Mouse (Mus musculus) right cerebral cortex, postnatal 10 days (tissue): ENCODE measurements around the gene Atic.

Source experiments
- DNase-seq, 2 experiments: peaks; one replicate each; pipeline ENCODE4 v3.0.0; 2021; ENCODE audit warnings: low spot score in 2 of 2

Atic gene

DNA sequence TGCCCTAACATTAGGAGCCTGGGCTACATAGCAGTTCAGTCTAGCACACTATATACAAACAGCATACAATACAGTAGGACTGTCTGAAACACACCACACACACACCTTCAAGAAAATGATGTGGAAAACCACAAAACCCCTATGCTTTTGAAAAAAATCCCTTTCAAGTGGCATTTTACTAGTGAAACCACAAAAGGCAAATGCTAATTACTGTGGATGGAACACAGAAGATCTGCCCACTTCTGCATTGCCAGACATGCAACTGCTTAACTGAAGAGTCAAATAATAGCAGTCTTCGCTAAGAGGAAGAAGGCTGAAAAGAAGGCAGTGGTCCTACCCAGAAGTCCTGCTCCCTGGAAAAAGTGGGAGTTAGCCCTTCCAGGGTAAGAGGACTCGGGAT, 37.3 kb downstream of the Atic start:
- DNase-seq, result no peak

DNA sequence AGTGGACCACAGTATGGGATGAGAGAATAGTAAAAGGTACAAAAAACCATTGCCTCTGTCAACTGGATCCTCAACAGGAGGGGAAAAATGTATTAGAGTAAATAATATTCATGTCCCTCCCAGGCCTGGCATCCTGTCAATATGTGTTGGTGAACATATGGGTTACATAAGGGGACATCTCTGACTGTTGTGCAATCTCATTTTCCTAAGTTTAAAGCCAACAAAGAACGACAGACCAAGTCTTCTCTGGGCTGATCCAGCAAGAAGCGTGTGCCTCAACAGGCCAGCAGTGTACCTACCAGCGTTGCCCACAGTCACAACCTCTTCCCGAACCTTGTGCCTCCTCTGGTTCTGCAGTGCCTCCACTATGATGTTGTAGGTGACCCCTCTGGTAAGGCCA, 38.4 kb downstream of the Atic start:
- no peak for DNase-seq

DNA sequence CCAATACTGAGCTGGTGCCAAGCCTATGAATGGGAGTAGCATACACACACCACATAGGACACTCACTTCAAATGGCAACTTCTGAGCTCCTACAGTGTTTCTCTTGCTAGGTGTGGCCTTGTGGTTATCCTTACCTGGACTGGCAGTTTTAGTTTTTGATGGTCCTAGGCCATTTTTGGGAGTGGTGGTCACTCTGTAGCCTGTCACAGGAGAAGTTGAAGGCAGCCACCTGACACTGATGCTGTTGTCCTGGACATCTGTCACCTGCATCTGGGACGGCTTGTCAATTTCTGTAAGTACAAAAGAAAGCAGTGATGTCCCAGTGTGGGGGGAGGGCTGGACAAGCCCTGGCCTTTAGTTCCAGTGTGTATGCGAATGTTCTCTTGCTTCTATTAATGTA, 48.8 kb downstream of the Atic start:
- no peak for DNase-seq

DNA sequence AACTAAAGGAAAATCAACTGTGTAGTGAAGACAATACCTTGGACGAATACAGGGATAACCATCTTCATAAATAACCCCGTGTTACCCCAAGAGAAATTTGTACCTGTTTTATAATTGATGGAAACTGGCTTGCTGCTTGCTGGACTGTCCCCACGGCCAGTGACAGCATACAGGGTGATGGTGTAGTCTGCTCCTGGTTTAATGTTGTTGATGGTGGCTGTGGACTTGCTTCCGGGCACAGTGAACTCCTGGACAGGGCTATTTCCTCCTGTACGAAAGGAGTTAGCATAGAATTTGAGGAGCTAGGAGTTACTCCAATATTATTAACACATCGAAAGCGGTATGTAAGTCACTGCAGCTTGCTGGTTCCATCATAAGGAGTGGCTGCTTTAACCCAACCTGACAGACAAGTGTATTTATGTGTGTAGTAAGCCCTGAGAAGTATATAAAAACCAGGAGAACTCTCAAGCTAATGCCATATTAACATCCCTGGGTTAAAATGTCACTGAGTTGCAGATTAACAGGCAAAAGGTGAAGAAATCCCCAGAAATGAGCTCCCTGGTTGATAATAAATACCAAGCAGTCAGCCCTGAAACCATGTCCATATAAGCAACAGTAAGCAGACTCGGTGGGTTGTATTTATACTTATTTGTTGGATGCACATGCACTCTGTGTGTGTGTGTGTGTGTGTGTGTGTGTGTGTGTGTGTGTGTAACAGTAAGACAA, 49.8 kb downstream of the Atic start:
- no peak for DNase-seq

DNA sequence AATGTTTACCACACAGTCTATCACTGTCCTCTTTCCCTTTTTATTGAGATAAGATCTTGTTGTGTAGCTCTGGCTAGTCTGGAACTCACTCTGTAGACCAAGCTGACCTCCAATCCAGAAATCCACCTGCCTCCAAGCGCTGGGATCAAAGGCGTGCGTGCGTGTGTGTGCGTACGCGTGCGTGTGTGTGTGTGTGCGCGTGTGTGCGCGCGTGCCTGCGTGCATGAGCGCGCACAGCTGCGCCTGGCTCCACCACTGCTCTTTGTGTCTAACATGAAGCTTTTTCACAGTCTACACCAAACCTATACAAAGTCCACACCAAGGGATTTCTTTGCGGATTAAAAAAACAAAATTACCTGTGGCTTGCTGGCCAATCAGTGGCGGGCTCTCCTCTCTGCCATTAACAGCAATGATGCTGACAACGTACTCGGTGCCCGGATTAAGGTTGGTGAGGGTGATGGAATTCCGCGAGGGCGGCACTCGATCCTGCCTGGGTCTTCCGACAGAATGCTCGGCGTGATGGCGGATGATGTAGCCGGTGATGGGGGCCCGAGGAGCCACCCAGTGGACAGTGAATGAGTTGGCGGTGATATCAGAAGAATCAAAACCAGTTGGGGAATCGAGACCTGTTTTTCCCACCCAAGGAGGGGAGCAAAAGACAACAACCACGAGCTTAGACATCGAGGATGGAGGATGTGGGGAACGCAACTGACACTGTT, 52.3 kb downstream of the Atic start:
- no peak for DNase-seq

DNA sequence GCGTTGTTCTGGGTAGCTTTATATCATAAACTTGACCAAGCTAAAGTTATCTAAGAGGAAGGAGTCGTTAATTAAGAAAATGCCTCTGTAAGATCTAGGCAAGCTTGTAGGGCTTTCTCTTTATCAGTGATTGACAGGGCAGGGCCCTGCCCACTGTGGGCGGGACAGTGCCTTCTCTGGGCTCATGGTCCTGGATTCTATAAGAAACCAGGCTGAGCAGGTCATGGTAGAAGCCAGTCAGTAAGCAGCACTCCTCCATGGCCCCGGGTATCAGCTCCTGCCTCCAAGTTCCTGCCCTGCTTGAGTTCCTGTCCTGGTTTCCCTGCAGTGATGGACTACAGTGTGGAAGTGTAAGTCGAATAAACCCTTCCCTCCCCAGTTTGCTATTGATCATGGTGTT, 53.0 kb downstream of the Atic start:
- no peak for DNase-seq

DNA sequence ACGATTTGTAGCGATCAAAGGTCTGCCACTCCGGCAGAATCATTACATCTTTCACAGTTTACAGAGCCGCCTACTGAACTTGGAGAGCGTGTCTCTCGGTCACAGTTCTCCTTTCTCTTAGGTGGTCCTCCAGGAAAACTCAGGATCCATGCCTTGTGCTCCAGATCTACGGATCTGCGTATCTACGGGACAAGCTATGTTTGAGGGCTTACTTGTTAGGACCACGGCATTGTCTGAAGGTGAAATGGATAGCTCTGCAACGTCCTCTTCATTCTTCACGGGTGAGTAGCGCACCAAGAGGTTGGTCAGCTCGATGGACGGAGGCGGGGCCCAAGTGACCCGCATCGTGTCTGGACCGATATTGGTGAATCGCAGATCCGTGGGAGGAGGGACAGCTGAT, 55.3 kb downstream of the Atic start:
- DNase-seq, result no peak

DNA sequence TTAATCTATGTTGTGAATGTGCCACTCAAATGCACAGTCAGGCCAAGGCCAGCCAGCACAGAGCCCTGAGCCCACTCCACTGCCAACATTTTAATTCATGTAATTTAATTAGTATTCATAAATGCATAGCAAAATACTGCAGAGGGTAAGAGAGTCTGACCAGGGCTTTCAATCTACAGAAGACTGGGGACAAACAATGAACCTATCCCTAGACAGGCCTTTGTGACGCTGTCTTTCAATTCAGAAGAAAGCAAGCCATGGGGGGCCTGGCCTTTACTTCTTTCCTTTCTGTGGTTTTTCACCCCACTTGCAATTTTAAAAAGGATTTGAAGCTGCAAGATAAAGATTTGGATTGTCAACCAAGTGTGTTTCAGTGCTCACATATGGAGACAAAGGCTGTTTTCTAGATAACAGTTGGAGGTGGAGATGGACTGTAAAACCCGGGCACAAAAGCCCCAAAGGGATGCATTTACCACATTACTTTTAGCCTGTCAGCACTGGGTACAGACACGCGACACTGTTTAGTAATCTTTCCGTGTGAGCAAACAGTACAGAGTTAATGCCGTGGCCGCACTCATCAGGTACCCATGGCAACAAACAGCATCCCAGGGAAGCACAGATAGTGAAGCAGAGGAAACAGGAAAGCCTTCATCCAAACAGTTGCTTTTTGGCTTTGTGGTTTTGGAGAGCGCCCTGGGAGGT, 57.7 kb downstream of the Atic start:
- DNase-seq, result peak; percentile 33 to 49

DNA sequence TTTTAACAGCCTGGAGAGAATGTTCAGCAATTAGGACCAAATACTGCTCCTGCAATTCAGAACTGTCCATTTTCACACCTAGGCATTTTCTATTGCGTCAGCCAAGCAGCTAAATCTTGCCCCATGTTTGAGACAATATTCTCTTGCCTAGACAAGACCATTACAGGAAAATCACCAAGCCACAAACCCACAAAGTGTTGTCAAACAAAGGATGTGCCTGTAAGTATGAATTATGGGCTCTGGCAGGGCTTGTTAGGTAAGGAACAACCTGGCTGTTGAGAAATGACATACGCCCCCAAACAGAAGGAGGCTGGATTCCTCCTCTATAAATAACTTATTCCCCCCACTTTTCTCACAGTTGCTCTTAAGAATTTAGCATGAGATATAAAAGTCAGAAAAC, 64.6 kb downstream of the Atic start:
- DNase-seq, result no peak

DNA sequence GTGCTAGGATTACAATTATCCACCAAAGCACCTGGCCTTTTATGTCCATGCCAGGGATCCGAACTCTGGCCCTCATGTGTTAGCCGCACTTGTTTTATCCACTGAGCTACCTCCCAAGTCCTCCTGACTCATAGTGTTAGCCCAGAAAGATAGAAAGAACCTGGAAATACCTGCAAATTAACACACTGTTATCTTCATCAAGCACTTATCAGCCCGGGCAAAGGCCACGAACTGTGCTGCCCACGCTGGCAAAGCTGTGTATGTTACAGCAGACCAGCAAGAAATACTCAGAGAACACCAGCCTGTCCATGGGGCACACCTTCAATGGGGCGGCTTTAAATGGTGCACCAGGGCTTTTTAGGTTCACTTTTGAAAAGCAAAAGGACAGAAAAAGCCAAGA, 66.7 kb downstream of the Atic start:
- no peak for DNase-seq
